Mouse (Mus musculus) midbrain, embryonic 12.5 days (tissue): ENCODE measurements around the gene Wfdc16. TPM values are rescaled to one million over a fixed set of nuclear protein-coding genes. Genes with fewer than 3 reads are reported as not detected.
"Not testable (repeated sequence)": the region's sequence is repeated elsewhere in the genome, so short reads cannot be mapped to it uniquely, and the experiment has no call there.

Source experiments
- ATAC-seq: fragments of 200-750 bp; cut with Nextera tagmentation; 2 replicates; pipeline ENCODE4 v1.8.0; 2017; ENCODE audit warnings: low read depth, moderate TSS enrichment, moderate library complexity; ENCODE audit not compliant: low FRiP score
- H3K27ac ChIP-seq: fragments of 300-500 bp; sonication (generic); replicated peaks from 2 replicates; pipeline ENCODE4 v1.5.1; 2016; ENCODE audit warnings: mild to moderate bottlenecking
- H3K27me3 ChIP-seq: fragments of 300-500 bp; sonication (generic); 2 replicates; pipeline ENCODE4 v1.6.1; 2016; ENCODE audit warnings: mild to moderate bottlenecking
- H3K36me3 ChIP-seq: fragments of 300-500 bp; sonication (generic); 2 replicates; pipeline ENCODE4 v1.6.1; 2016
- H3K4me1 ChIP-seq: fragments of 300-500 bp; sonication (generic); 2 replicates; pipeline ENCODE4 v1.6.1; 2016
- H3K4me2 ChIP-seq: fragments of 300-500 bp; sonication (generic); replicated peaks from 2 replicates; pipeline ENCODE4 v1.6.1; 2016; ENCODE audit warnings: mild to moderate bottlenecking, moderate library complexity
- H3K4me3 ChIP-seq: fragments of 300-500 bp; sonication (generic); 2 replicates; pipeline ENCODE4 v1.5.1; 2016; ENCODE audit warnings: mild to moderate bottlenecking
- H3K9ac ChIP-seq: fragments of 300-500 bp; sonication (generic); replicated peaks from 2 replicates; pipeline ENCODE4 v1.6.1; 2016; ENCODE audit warnings: mild to moderate bottlenecking, moderate library complexity
- H3K9me3 ChIP-seq: fragments of 300-500 bp; sonication (generic); 2 replicates; pipeline ENCODE4 v1.6.1; 2016; ENCODE audit warnings: mild to moderate bottlenecking
- WGBS: fragments of 180-500 bp; shearing (Covaris S2); methylation state at CpG from one replicate; pipeline ENCODE4 v1.1.7; 2016; 5-methylcytosine and 5-hydroxymethylcytosine counted together
- polyA plus RNA-seq: library from polyadenylated mRNA; unstranded; fragments of >200 nt; fragmentation: Nextera tagmentation; extraction: Ambion mirVana; gene quantifications from 2 replicates; pipeline ENCODE4 v1.2.1, GENCODE M21; 2016

Wfdc16 gene
- polyA plus RNA-seq, 1 experiment from 2014 or later: not detected

DNA sequence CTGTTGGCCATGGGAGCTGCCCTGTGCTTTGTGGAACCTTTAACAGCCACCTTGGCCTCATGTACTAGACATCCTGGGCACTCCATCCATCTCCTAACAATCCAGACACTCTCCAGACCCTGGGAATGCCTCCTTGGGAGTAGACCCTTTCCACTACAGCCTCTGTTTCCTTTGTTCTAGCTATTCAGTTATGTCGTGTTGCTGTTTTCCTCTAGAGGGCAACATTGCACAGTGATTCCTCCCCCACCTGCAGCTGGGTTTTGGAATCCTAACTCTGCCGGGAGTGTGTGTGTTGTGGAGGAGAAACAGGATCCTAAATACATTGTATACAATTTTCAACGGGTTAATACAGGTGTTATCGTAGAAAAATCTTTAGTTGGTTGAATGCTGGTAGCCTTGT is 46.6 kb downstream of the Wfdc16 start:
- no peaks in the 10 kb centered on the region for H3K36me3 ChIP-seq
- ATAC-seq: no peak
- no peaks in the 10 kb centered on the region for H3K4me1 ChIP-seq
- no peak overlapping the region for H3K9ac ChIP-seq
- H3K4me3 ChIP-seq: no peak overlapping the region
- H3K9me3 ChIP-seq: no peaks in the 10 kb centered on the region
- no peak overlapping the region for H3K27ac ChIP-seq
- H3K27me3 ChIP-seq: no peaks in the 10 kb centered on the region; the same call in 1 of the 2 replicates
- WGBS: 7% methylated on average over 4 of the region's 4 CpGs
- H3K4me2 ChIP-seq: no peak overlapping the region

GRCm38 (mm10) chr2:164585025-164585725 is 53.4 kb downstream of the Wfdc16 start, which contains the start of gene Wfdc6a:
Gene Wfdc6a, minus strand, starts transcription at chr2:164585447.
- H3K9ac ChIP-seq, ATAC-seq, H3K27ac ChIP-seq, H3K27me3 ChIP-seq, H3K36me3 ChIP-seq, H3K4me1 ChIP-seq, H3K4me2 ChIP-seq, H3K4me3 ChIP-seq, H3K9me3 ChIP-seq: not testable (repeated sequence)
- 69% methylated on average over 13 of the region's 13 CpGs for WGBS

Other genes starting within 250 kb of the Wfdc16 start
- not detected in 2 replicates for gene Slpi, start 249.7 kb downstream of the Wfdc16 start, polyA plus RNA-seq
- 0.15 TPM in 1 of 2 replicates, not detected in the other for gene Rbpjl, start 235.7 kb downstream of the Wfdc16 start, polyA plus RNA-seq
- gene Matn4, start 233.6 kb downstream of the Wfdc16 start, polyA plus RNA-seq: 2.8 and 13.5 TPM in 2 replicates
- 10.5 and 11.3 TPM in 2 replicates for gene Sdc4, start 194.9 kb downstream of the Wfdc16 start, polyA plus RNA-seq
- 68.8 and 69.6 TPM in 2 replicates for gene Sys1, start 181.8 kb downstream of the Wfdc16 start, polyA plus RNA-seq
- 3.8 and 6.9 TPM in 2 replicates for gene Gm20458, start 177.8 kb downstream of the Wfdc16 start, polyA plus RNA-seq
- gene Trp53tg5, start 165.1 kb downstream of the Wfdc16 start, polyA plus RNA-seq: 0.19 TPM in 1 of 2 replicates, not detected in the other
- 4.7 and 6.0 TPM in 2 replicates for gene Dbndd2, start 152.7 kb downstream of the Wfdc16 start, polyA plus RNA-seq
- gene Pigt, start 141.3 kb downstream of the Wfdc16 start, polyA plus RNA-seq: 46.2 and 48.7 TPM in 2 replicates
- gene Wfdc2, start 76.4 kb downstream of the Wfdc16 start, polyA plus RNA-seq: 15.3 and 16.4 TPM in 2 replicates
- gene Spint3, start 65.3 kb downstream of the Wfdc16 start, polyA plus RNA-seq: not detected in 2 replicates
- not detected in 2 replicates for gene Wfdc6a, start 53.3 kb downstream of the Wfdc16 start, polyA plus RNA-seq
- gene Eppin, start 45.2 kb downstream of the Wfdc16 start, polyA plus RNA-seq: not detected in 2 replicates
- gene Wfdc6b, start 25.3 kb downstream of the Wfdc16 start, polyA plus RNA-seq: not detected in 2 replicates
- not detected in 2 replicates for gene Wfdc8, start 25.2 kb downstream of the Wfdc16 start, polyA plus RNA-seq
- gene Wfdc10, start 17.2 kb upstream of the Wfdc16 start, polyA plus RNA-seq: not detected in 2 replicates
- not detected in 2 replicates for gene Wfdc9, start 17.8 kb upstream of the Wfdc16 start, polyA plus RNA-seq
- not detected in 2 replicates for gene Wfdc11, start 35.3 kb upstream of the Wfdc16 start, polyA plus RNA-seq
- not detected in 2 replicates for gene Wfdc13, start 46.3 kb upstream of the Wfdc16 start, polyA plus RNA-seq
- gene Spint4, start 59.7 kb upstream of the Wfdc16 start, polyA plus RNA-seq: not detected in 2 replicates
- gene Spint5, start 76.5 kb upstream of the Wfdc16 start, polyA plus RNA-seq: not detected in 2 replicates
- 0.93 and 1.1 TPM in 2 replicates for gene Wfdc3, start 107.1 kb upstream of the Wfdc16 start, polyA plus RNA-seq
- gene Dnttip1, start 107.2 kb upstream of the Wfdc16 start, polyA plus RNA-seq: 87.6 and 90.0 TPM in 2 replicates
- gene Ube2c, start 131.1 kb upstream of the Wfdc16 start, polyA plus RNA-seq: 438 and 455 TPM in 2 replicates
- gene Tnnc2, start 141.2 kb upstream of the Wfdc16 start, polyA plus RNA-seq: 0.52 and 0.77 TPM in 2 replicates
- gene Snx21, start 147.0 kb upstream of the Wfdc16 start, polyA plus RNA-seq: 14.4 and 18.3 TPM in 2 replicates
- 13.4 and 16.5 TPM in 2 replicates for gene Acot8, start 166.1 kb upstream of the Wfdc16 start, polyA plus RNA-seq
- 10.8 and 12.1 TPM in 2 replicates for gene Zswim3, start 166.3 kb upstream of the Wfdc16 start, polyA plus RNA-seq
- 23.8 and 25.0 TPM in 2 replicates for gene Zswim1, start 183.9 kb upstream of the Wfdc16 start, polyA plus RNA-seq
- gene Spata25, start 189.7 kb upstream of the Wfdc16 start, polyA plus RNA-seq: 0.24 TPM in 1 of 2 replicates, not detected in the other
- gene Ctsa, start 194.1 kb upstream of the Wfdc16 start, polyA plus RNA-seq: 98.8 and 101 TPM in 2 replicates
- 4.4 and 5.2 TPM in 2 replicates for gene Neurl2, start 194.7 kb upstream of the Wfdc16 start, polyA plus RNA-seq
- 90.2 and 113 TPM in 2 replicates for gene Pltp, start 218.9 kb upstream of the Wfdc16 start, polyA plus RNA-seq
- gene Pcif1, start 240.5 kb upstream of the Wfdc16 start, polyA plus RNA-seq: 87.0 and 96.9 TPM in 2 replicates